Mouse (Mus musculus) olfactory bulb, adult 2 months (tissue): ENCODE measurements around the gene C130060K24Rik.

Experiments
- CTCF ChIP-seq: fragments of 200-500 bp; IDR thresholded peaks from 2 replicates; pipeline ENCODE4 v1.5.1; 2012; ENCODE audit warnings: low read depth, mild to moderate bottlenecking, low read length, moderate library complexity; ENCODE audit not compliant: insufficient read depth
- POLR2A ChIP-seq: fragments of 200-500 bp; IDR thresholded peaks from 2 replicates; pipeline ENCODE4 v1.6.1; 2012; ENCODE audit warnings: mild to moderate bottlenecking, low read depth, low read length, moderate library complexity; ENCODE audit not compliant: insufficient read depth

GRCm38 (mm10) chr6:65334246-65334645, 46.7 kb upstream of the C130060K24Rik start:
- TF ChIP-seq POLR2A (no peak), CTCF (no peak)
